Mouse (Mus musculus): ENCODE measurements around the gene Zfp644. TPM values are rescaled to one million over a fixed set of nuclear protein-coding genes. Genes with fewer than 3 reads are reported as not detected.

The Zfp644 gene
- polyA plus RNA-seq, 1 experiment from 2014 or later: 44.4 TPM

DNA sequence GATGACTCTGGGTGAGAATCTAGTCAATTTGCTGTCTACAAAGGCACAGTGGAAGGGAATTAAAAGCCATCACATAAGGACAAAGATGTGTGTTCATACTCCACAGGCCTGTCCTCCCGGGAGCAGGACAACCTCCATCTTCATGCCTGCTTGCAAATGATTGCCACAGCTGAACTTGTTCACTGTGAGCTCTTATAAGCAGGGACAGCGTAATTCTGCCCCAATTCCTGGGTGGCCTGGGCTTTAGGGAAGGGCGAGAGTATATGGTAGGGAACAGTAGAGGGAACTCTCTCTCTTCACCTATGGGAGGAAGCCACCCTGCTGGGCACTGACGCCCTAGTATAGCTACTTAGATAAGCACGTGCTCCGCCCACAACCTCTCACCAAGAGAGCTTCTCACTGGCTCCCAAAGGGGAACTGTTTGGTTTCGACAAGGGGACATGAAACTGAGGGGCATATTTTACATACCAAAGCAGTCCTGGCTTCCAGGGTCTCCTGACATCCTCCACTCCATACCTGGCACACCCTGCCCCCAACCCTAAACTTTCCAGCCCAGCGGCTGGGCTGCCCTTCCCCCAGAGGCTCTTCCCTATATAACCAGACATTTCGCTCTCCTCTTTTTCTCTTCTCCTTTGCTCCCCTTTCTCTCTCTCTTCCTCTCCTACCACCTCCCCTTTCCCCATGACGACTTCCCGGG lies 12.4 kb upstream of the Zfp644 start:
- ATAC-seq (replicated peaks; ENCODE audit: low FRiP score): peak; percentile 86
- peak; percentile 59 for DNase-seq (ENCODE audit: low spot score)
- peak overlapping the region; percentile 14; the same call in 1 of the 2 replicates for H3K4me3 ChIP-seq (ENCODE audit: low read depth, low read length)
- 21% methylated on average over 11 of the region's 11 CpGs for WGBS
- H3K27me3 ChIP-seq (replicated peaks; ENCODE audit: control insufficient read depth, insufficient read depth, low read length): no peaks in the 10 kb centered on the region
- H3K9me3 ChIP-seq (ENCODE audit: control insufficient read depth, low read length): no peaks in the 10 kb centered on the region
- peak overlapping the region; percentile 58 for H3K4me2 ChIP-seq
- H3K9ac ChIP-seq (ENCODE audit: low read depth, low read length): peak overlapping the region; percentile 41
- H3K36me3 ChIP-seq (ENCODE audit: control insufficient read depth, insufficient read depth, low read length): no peaks in the 10 kb centered on the region
- H3K4me1 ChIP-seq (replicated peaks; ENCODE audit: control insufficient read depth, insufficient read depth, low read length): peaks cover 34% of the 10 kb centered on the region
- peak overlapping the region; percentile 60 for H3K27ac ChIP-seq (ENCODE audit: low read depth, low read length)

DNA sequence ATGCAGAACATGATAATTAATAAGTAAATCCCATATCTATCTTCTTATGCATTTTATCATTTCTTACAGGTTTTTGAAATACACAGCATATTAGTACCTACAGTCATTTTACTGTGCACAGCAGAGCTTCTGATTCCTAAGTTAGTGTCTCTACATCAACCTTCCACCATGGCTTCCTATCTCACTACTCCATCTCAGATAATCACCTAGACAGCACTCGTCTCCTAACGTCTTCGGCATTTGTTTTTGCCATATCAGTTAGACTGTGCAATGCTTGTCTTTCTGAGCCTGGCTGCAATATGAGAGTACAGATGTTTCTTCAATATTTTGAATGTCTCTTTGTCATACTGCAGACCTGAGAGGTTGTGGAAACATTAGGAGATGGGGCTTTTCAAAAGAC lies 9.3 kb upstream of the Zfp644 start:
- Histone ChIP-seq H3K4me1 (replicated peaks; ENCODE audit: control insufficient read depth, insufficient read depth, low read length) (peaks cover 34% of the 10 kb centered on the region), H3K4me3 (ENCODE audit: low read depth, low read length) (no peak overlapping the region), H3K27me3 (replicated peaks; ENCODE audit: control insufficient read depth, insufficient read depth, low read length) (no peaks in the 10 kb centered on the region), H3K9ac (ENCODE audit: low read depth, low read length) (no peak overlapping the region), H3K36me3 (ENCODE audit: control insufficient read depth, insufficient read depth, low read length) (no peaks in the 10 kb centered on the region), H3K9me3 (ENCODE audit: control insufficient read depth, low read length) (no peaks in the 10 kb centered on the region), H3K4me2 (no peak overlapping the region), H3K27ac (ENCODE audit: low read depth, low read length) (no peak overlapping the region)
- DNase-seq (ENCODE audit: low spot score): no peak
- no peak for ATAC-seq (replicated peaks; ENCODE audit: low FRiP score)
- 69% methylated on average over 3 of the region's 3 CpGs for WGBS

DNA sequence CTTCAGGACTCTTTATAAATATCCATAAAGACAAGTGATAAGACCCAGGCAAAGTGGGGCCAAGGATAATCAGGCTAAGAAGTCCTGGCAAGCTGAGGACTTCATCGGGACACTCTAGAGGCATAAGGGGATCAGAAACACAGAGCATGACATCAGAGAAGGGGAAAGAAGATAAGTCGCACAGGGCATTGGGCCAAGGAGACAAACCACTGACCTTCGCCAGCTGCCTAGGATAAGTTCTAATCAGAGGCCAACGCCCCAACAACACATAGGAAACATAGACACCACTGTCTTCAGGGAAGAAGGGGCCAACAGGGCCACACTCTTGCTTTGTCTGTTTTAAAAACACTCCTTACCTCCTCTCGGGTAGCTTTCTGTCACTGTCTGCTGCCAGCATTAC lies 8.1 kb upstream of the Zfp644 start:
- Histone ChIP-seq H3K27ac (ENCODE audit: low read depth, low read length) (peak overlapping the region; percentile 66), H3K27me3 (replicated peaks; ENCODE audit: control insufficient read depth, insufficient read depth, low read length) (no peaks in the 10 kb centered on the region), H3K4me3 (ENCODE audit: low read depth, low read length) (no peak overlapping the region), H3K9ac (ENCODE audit: low read depth, low read length) (no peak overlapping the region), H3K4me2 (peak overlapping the region; percentile 48), H3K4me1 (replicated peaks; ENCODE audit: control insufficient read depth, insufficient read depth, low read length) (peaks cover 25% of the 10 kb centered on the region), H3K36me3 (ENCODE audit: control insufficient read depth, insufficient read depth, low read length) (no peaks in the 10 kb centered on the region), H3K9me3 (ENCODE audit: control insufficient read depth, low read length) (no peaks in the 10 kb centered on the region)
- WGBS: 38% methylated on average over 5 of the region's 5 CpGs
- DNase-seq (ENCODE audit: low spot score) (no peak), ATAC-seq (replicated peaks; ENCODE audit: low FRiP score) (peak; percentile 79)

DNA sequence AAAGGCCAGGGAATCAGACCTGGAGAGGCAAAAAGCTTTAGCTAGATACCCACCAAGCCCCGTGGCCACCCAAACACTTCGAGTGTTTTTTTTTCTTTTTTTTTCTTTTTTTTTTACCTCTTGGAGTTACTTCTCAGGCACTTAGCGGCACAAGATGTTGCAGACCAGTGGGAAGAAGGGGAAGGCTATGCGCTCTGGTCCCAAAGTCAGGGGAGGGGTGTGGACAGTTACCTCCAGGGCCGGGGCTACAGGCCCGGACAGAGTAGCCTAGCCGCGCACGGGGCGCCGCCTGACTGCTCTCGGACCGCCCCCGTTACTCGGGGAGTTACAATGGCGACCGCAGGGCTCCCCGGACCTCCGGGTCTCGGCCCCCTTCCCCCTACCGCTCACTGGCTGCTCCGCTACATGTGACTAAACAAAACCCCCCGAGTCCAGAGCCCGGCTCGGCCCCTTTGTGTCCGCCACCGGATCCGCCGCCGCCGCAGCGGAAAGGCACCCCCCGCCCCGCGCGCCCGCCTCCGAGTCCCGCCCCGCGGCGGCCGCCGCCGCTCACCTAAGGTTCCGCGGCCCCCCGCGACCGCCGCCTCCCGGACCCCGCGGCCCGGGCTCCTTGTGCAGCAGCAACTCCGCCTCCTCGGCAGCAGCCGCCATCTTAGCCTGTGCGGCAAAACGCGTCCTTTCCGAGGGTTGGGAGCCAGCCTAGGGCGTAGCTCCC lies 1.2 kb downstream of the Zfp644 start:
- Histone ChIP-seq H3K9ac (ENCODE audit: low read depth, low read length) (peak overlapping the region; percentile 98), H3K4me2 (peak overlapping the region; percentile 92), H3K4me1 (replicated peaks; ENCODE audit: control insufficient read depth, insufficient read depth, low read length) (peaks cover 17% of the 10 kb centered on the region), H3K27ac (ENCODE audit: low read depth, low read length) (peak overlapping the region; percentile 99), H3K9me3 (ENCODE audit: control insufficient read depth, low read length) (no peaks in the 10 kb centered on the region), H3K27me3 (replicated peaks; ENCODE audit: control insufficient read depth, insufficient read depth, low read length) (no peaks in the 10 kb centered on the region), H3K4me3 (ENCODE audit: low read depth, low read length) (peak overlapping the region; percentile 89), H3K36me3 (ENCODE audit: control insufficient read depth, insufficient read depth, low read length) (0 out of 2 replicates have a peak, but pooled peaks cover 2% of the 10 kb centered on the region)
- 2% methylated on average over 63 of the region's 63 CpGs for whole genome bisulfite sequencing
- DNase-seq (ENCODE audit: low spot score) (peak; percentile 84), ATAC-seq (replicated peaks; ENCODE audit: low FRiP score) (peak; percentile 73)

DNA sequence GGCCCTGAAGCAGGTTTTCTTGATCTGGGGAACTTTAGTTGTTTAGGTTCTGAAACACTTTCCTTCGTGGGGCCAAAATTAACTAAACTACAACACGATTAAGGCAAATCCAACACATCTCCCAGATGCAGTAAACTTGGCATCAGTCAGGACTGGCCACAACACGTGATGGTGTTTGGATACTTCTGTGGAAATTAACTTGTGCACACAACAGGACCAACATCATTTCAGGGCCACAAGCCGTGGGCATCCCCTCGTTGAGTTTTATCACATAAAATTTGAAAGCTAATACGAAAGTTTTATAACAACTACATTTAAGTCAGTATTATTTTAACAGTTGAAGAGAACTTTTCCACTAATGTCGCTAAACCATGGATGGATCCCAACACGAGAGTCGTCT lies 1.9 kb downstream of the Zfp644 start:
- Histone ChIP-seq H3K4me2 (peak overlapping the region; percentile 92), H3K27ac (ENCODE audit: low read depth, low read length) (peak overlapping the region; percentile 99), H3K9ac (ENCODE audit: low read depth, low read length) (peak overlapping the region; percentile 98), H3K36me3 (ENCODE audit: control insufficient read depth, insufficient read depth, low read length) (0 out of 2 replicates have a peak, but pooled peaks cover 2% of the 10 kb centered on the region), H3K4me1 (replicated peaks; ENCODE audit: control insufficient read depth, insufficient read depth, low read length) (peaks cover 17% of the 10 kb centered on the region), H3K4me3 (ENCODE audit: low read depth, low read length) (peak overlapping the region; percentile 89), H3K27me3 (replicated peaks; ENCODE audit: control insufficient read depth, insufficient read depth, low read length) (no peaks in the 10 kb centered on the region), H3K9me3 (ENCODE audit: control insufficient read depth, low read length) (no peaks in the 10 kb centered on the region)
- ATAC-seq (replicated peaks; ENCODE audit: low FRiP score): no peak
- WGBS: 46% methylated on average over 9 of the region's 9 CpGs
- DNase-seq (ENCODE audit: low spot score): no peak

DNA sequence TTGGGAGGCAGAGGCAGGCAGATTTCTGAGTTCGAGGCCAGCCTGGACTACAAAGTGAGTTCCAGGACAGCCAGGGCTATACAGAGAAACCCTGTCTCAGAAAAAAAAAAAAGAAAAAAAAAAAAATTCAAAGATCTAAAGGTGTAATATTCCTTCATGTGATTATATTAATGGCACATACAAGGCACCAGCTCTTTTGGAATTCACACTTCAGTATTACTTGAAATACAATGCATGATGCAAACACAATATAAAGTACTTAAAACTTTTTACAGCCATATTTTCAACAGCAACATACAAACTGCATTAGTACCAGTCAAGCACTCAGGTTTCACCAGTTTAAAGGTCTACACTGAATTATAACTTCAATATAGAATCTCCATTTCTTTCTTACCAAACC lies 2.4 kb downstream of the Zfp644 start:
- WGBS: 100% methylated on average over 1 of the region's 1 CpGs

DNA sequence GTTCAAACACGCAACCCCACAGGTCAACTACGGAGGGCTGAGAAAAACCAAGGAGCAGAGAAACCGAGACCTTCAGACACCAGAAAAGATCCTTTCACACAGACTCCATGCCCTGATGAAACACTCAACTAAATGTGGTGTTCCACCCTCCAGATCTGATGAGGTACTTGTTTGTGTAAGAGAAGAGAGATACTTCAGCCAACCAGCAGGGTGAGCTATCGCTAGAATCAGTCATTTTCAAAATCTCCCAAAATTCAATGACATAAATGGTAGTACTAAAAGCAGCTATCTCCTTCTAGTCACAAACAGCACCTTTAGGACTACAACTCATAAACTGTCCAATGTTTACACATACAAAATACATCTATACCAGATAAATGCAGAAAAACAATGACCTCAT lies 4.1 kb downstream of the Zfp644 start:
- Histone ChIP-seq H3K4me2 (no peak overlapping the region), H3K4me3 (ENCODE audit: low read depth, low read length) (no peak overlapping the region), H3K36me3 (ENCODE audit: control insufficient read depth, insufficient read depth, low read length) (0 out of 2 replicates have a peak, but pooled peaks cover 2% of the 10 kb centered on the region), H3K4me1 (replicated peaks; ENCODE audit: control insufficient read depth, insufficient read depth, low read length) (peaks cover 17% of the 10 kb centered on the region), H3K9ac (ENCODE audit: low read depth, low read length) (no peak overlapping the region), H3K9me3 (ENCODE audit: control insufficient read depth, low read length) (no peaks in the 10 kb centered on the region), H3K27me3 (replicated peaks; ENCODE audit: control insufficient read depth, insufficient read depth, low read length) (no peaks in the 10 kb centered on the region), H3K27ac (ENCODE audit: low read depth, low read length) (no peak overlapping the region)
- DNase-seq (ENCODE audit: low spot score) (no peak), ATAC-seq (replicated peaks; ENCODE audit: low FRiP score) (no peak)
- 87% methylated on average over 4 of the region's 4 CpGs for WGBS

More for the DNA sequence above, 2.4 kb downstream of the Zfp644 start:
- peak overlapping the region; percentile 89 for H3K4me3 ChIP-seq (ENCODE audit: low read depth, low read length)
- ATAC-seq (replicated peaks; ENCODE audit: low FRiP score): no peak
- H3K4me1 ChIP-seq (replicated peaks; ENCODE audit: control insufficient read depth, insufficient read depth, low read length): peaks cover 17% of the 10 kb centered on the region
- no peak overlapping the region for H3K27ac ChIP-seq (ENCODE audit: low read depth, low read length)
- no peaks in the 10 kb centered on the region for H3K9me3 ChIP-seq (ENCODE audit: control insufficient read depth, low read length)
- H3K9ac ChIP-seq (ENCODE audit: low read depth, low read length): peak overlapping the region; percentile 98
- H3K27me3 ChIP-seq (replicated peaks; ENCODE audit: control insufficient read depth, insufficient read depth, low read length): no peaks in the 10 kb centered on the region
- peak overlapping the region; percentile 92 for H3K4me2 ChIP-seq
- DNase-seq (ENCODE audit: low spot score): no peak
- H3K36me3 ChIP-seq (ENCODE audit: control insufficient read depth, insufficient read depth, low read length): 0 out of 2 replicates have a peak, but pooled peaks cover 2% of the 10 kb centered on the region

DNA sequence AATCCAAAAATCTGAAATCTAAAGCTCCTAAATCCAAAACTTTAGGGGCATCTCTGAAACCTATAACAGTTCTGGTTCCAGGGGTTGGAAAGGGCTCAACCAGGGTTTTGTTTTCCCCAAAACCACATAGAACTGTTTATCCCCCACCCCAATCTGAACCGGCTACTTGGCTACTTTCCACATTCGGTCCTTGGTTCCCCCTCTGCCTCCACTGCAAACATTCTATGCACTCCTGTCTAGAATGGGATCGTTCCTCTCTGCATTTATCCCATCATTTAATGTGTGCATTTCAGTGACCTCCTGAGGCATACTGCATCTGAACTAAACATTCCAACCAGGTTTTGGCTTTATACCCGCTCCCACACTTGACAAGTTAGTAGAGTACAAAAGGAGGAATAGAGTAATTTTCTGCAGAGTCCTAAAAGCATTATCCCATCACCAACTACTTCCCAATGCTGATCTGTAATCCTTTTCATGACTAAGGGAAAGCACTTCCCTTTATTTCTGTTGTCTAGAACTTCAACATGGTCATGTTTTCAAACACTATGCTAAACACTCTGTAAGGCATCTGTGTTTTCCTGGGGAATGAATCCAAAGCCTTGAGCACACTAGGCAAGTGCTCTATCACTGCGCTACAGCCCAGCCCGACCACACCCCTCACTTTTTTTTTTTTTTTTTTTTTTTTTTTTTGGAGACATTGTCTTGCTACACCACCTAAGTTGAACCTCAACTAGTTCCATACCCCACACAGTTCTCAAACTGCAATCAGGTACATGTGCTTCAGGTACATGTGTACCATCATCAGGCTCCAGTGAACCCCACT lies 16.2 kb downstream of the Zfp644 start:
- Histone ChIP-seq H3K4me3 (ENCODE audit: low read depth, low read length) (no peak overlapping the region), H3K9me3 (ENCODE audit: control insufficient read depth, low read length) (no peaks in the 10 kb centered on the region), H3K4me2 (no peak overlapping the region), H3K9ac (ENCODE audit: low read depth, low read length) (no peak overlapping the region), H3K36me3 (ENCODE audit: control insufficient read depth, insufficient read depth, low read length) (peaks cover 6% of the 10 kb centered on the region; the same call in 1 of the 2 replicates), H3K4me1 (replicated peaks; ENCODE audit: control insufficient read depth, insufficient read depth, low read length) (peaks cover 16% of the 10 kb centered on the region), H3K27ac (ENCODE audit: low read depth, low read length) (no peak overlapping the region), H3K27me3 (replicated peaks; ENCODE audit: control insufficient read depth, insufficient read depth, low read length) (no peaks in the 10 kb centered on the region)
- 76% methylated on average over 6 of the region's 6 CpGs for WGBS
- ATAC-seq (replicated peaks; ENCODE audit: low FRiP score) (peak; percentile 46; the same call in 1 of the 2 replicates), DNase-seq (ENCODE audit: low spot score) (no peak)

Measured in liver, embryonic 11.5 days (tissue).